Mouse (Mus musculus) small intestine, adult 2 months (tissue): ENCODE data around the gene Arhgef38.

Experiments
- CTCF ChIP-seq: fragments of 200-500 bp; IDR thresholded peaks from 2 replicates; pipeline ENCODE4 v1.5.1; 2012; ENCODE audit warnings: low read depth, mild to moderate bottlenecking, control low read depth, inconsistent platforms, low read length, moderate library complexity, mixed read lengths; ENCODE audit not compliant: insufficient replicate concordance, insufficient read length; ENCODE audit errors: extremely low read depth
- POLR2A ChIP-seq: fragments of 200-500 bp; IDR thresholded peaks from 2 replicates; pipeline ENCODE4 v1.6.1; 2012; ENCODE audit warnings: low read depth, mild to moderate bottlenecking, control low read depth, inconsistent platforms, low read length, moderate library complexity

DNA sequence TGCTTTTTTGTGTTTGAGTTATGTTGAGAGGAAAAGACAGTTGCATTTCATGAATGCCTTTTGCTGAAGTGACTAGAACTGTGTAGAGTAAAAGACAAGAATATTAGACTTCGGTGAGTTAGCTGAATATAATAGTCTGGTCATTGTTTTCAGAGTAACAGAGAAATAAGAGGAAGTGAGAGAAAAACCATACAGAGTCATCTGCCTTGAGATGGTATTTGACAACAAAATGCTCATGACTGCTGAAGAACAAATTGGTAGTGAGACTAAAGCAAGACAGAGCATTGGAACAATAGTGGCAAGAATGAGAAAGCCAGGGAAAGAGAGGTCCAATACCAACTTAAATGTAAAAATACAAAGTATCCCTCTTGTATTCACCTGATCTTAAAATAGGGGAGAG lies 141.8 kb downstream of the Arhgef38 start:
- TF ChIP-seq CTCF (no peak), POLR2A (no peak)
